Comparison of ENCODE assay signal across 14 mouse cellular contexts in genomic region chr10:17333676-17334075, GRCm38 (mm10).
DNase-seq lines count a peak whose midpoint lies in the region; ATAC-seq lines count a peak whose summit lies in the region.
"Had no signal": no experiment of that assay in that cellular context is flagged by ENCODE, and none has a peak within 500 bp of the region (broad histone marks: within the 10 kb centered on the region; RNA-seq: fewer than 3 reads in every experiment).

No protein-coding gene starts in this region.

- H3K27ac ChIP-seq in heart, embryonic 11.5 days (ENCODE audit: low read depth, low read length) = peak overlapping the region; percentile 6; the same call in 1 of the 2 replicates
- H3K27ac ChIP-seq in liver, embryonic 11.5 days (ENCODE audit: low read depth, low read length) = no peak overlapping the region
- H3K27ac ChIP-seq in liver, embryonic 12.5 days = no peak overlapping the region
- H3K27ac ChIP-seq in embryonic facial prominence, embryonic 10.5 days (replicated peaks) = peak overlapping the region; percentile 69
- H3K27ac ChIP-seq: left cerebral cortex, adult 2 months; liver, embryonic 15.5 days; stomach, embryonic 15.5 days had no signal

- H3K4me1 ChIP-seq in heart, embryonic 11.5 days (ENCODE audit: control insufficient read depth, insufficient read depth, low read length) = peaks cover 20% of the 10 kb centered on the region
- H3K4me1 ChIP-seq in liver, embryonic 11.5 days (replicated peaks; ENCODE audit: control insufficient read depth, insufficient read depth, low read length) = peaks cover 7% of the 10 kb centered on the region; the same call in 1 of the 2 replicates
- H3K4me1 ChIP-seq in liver, embryonic 12.5 days = peaks cover 19% of the 10 kb centered on the region
- H3K4me1 ChIP-seq in embryonic facial prominence, embryonic 10.5 days = peaks cover 39% of the 10 kb centered on the region
- H3K4me1 ChIP-seq: stomach, embryonic 15.5 days had no signal

- no peak for DNase-seq in heart, adult 18-20 months
- no peak for DNase-seq in liver, embryonic 11.5 days (ENCODE audit: low spot score)
- DNase-seq in ZHBTc4 (ENCODE audit: low read depth, low spot score) = peak; percentile 11
- peak; percentile 47 for DNase-seq in embryonic facial prominence, embryonic 10.5 days (ENCODE audit: low spot score)
- no peak for DNase-seq in right cerebral cortex, postnatal 25 days
- DNase-seq: gastrocnemius, postnatal 10 days had no signal

- no peak overlapping the region; the same call in 1 of the 2 replicates for H3K4me2 ChIP-seq in heart, embryonic 11.5 days
- no peak overlapping the region for H3K4me2 ChIP-seq in liver, embryonic 11.5 days
- no peak overlapping the region for H3K4me2 ChIP-seq in liver, embryonic 12.5 days
- H3K4me2 ChIP-seq: liver, embryonic 15.5 days; stomach, embryonic 15.5 days had no signal

- H3K36me3 ChIP-seq in heart, embryonic 11.5 days (ENCODE audit: control insufficient read depth, insufficient read depth, low read length) = no peaks in the 10 kb centered on the region
- H3K36me3 ChIP-seq in liver, embryonic 11.5 days (ENCODE audit: control insufficient read depth, insufficient read depth, low read length) = no peaks in the 10 kb centered on the region
- no peaks in the 10 kb centered on the region for H3K36me3 ChIP-seq in liver, embryonic 12.5 days
- H3K36me3 ChIP-seq in embryonic facial prominence, embryonic 10.5 days (replicated peaks) = no peaks in the 10 kb centered on the region
- H3K36me3 ChIP-seq: liver, embryonic 15.5 days; stomach, embryonic 15.5 days had no signal

- WGBS in heart, embryonic 11.5 days (ENCODE audit: insufficient replicate concordance) = 7% methylated on average over 6 of the region's 6 CpGs
- WGBS in liver, embryonic 11.5 days = 28% methylated on average over 6 of the region's 6 CpGs
- 25% methylated on average over 6 of the region's 6 CpGs for WGBS in liver, embryonic 12.5 days (ENCODE audit: insufficient replicate concordance)
- 3% methylated on average over 6 of the region's 6 CpGs for WGBS in embryonic facial prominence, embryonic 10.5 days

- H3K9me3 ChIP-seq in heart, embryonic 11.5 days (replicated peaks; ENCODE audit: control insufficient read depth, low read length) = no peaks in the 10 kb centered on the region
- no peaks in the 10 kb centered on the region for H3K9me3 ChIP-seq in liver, embryonic 11.5 days (ENCODE audit: control insufficient read depth, low read length)
- no peaks in the 10 kb centered on the region for H3K9me3 ChIP-seq in liver, embryonic 12.5 days (replicated peaks)
- H3K9me3 ChIP-seq in embryonic facial prominence, embryonic 10.5 days = no peaks in the 10 kb centered on the region
- H3K9me3 ChIP-seq: liver, embryonic 15.5 days; megakaryocyte, embryonic 14.5 days; stomach, embryonic 15.5 days had no signal

- H3K9ac ChIP-seq in heart, embryonic 11.5 days (ENCODE audit: low read depth, low read length) = no peak overlapping the region
- no peak overlapping the region for H3K9ac ChIP-seq in liver, embryonic 11.5 days (ENCODE audit: low read depth, low read length)
- no peak overlapping the region for H3K9ac ChIP-seq in liver, embryonic 12.5 days
- H3K9ac ChIP-seq: liver, embryonic 15.5 days; stomach, embryonic 15.5 days had no signal

- no peaks in the 10 kb centered on the region for H3K27me3 ChIP-seq in heart, embryonic 11.5 days (ENCODE audit: control insufficient read depth, insufficient read depth, low read length)
- no peaks in the 10 kb centered on the region for H3K27me3 ChIP-seq in liver, embryonic 11.5 days (replicated peaks; ENCODE audit: control insufficient read depth, insufficient read depth, low read length)
- H3K27me3 ChIP-seq in liver, embryonic 12.5 days (replicated peaks) = no peaks in the 10 kb centered on the region
- no peaks in the 10 kb centered on the region for H3K27me3 ChIP-seq in embryonic facial prominence, embryonic 10.5 days (replicated peaks; ENCODE audit: low read depth, poor library complexity, severe bottlenecking)
- H3K27me3 ChIP-seq: liver, embryonic 15.5 days; megakaryocyte, embryonic 14.5 days; stomach, embryonic 15.5 days had no signal

- ATAC-seq in heart, embryonic 11.5 days (replicated peaks; ENCODE audit: insufficient number of reproducible peaks, low FRiP score, low TSS enrichment) = no peak
- ATAC-seq in liver, embryonic 11.5 days (replicated peaks; ENCODE audit: low FRiP score) = 0 out of 2 replicates have a peak, but pooled peaks have one; percentile 23
- no peak for ATAC-seq in liver, embryonic 12.5 days
- ATAC-seq in monocyte, adult 5-6 weeks (replicated peaks; ENCODE audit: insufficient number of reproducible peaks, low FRiP score, low TSS enrichment, poor library complexity, severe bottlenecking) = no peak
- ATAC-seq: hindbrain, embryonic 16.5 days had no signal

- H3K4me3 ChIP-seq in heart, embryonic 11.5 days (ENCODE audit: low read depth, low read length) = no peak overlapping the region
- H3K4me3 ChIP-seq in liver, embryonic 11.5 days (ENCODE audit: low read depth, low read length) = no peak overlapping the region
- no peak overlapping the region for H3K4me3 ChIP-seq in liver, embryonic 12.5 days
- H3K4me3 ChIP-seq in embryonic facial prominence, embryonic 10.5 days = 0 out of 2 replicates have a peak overlapping the region, but pooled peaks have one; percentile 8
- H3K4me3 ChIP-seq: left cerebral cortex, adult 2 months; liver, embryonic 15.5 days; megakaryocyte, embryonic 14.5 days; stomach, embryonic 15.5 days had no signal

Comparison
In these comparisons a context has a peak if more than half of its experiments do, and no peak if none do; other contexts are left out.
1. H3K27ac ChIP-seq: peak in heart, embryonic 11.5 days (single experiment) and embryonic facial prominence, embryonic 10.5 days (single experiment); none in liver, embryonic 11.5 days (single experiment) and liver, embryonic 12.5 days (single experiment).
2. DNase-seq: peak in ZHBTc4 (single experiment) and embryonic facial prominence, embryonic 10.5 days (single experiment); none in heart, adult 18-20 months (0 of 2), liver, embryonic 11.5 days (single experiment) and right cerebral cortex, postnatal 25 days (single experiment).